ENCODE assay signal across 8 mouse cellular contexts in genomic region chr3:96487596-96488289, GRCm38 (mm10). TPM values are rescaled to one million over a fixed set of nuclear protein-coding genes. Genes with fewer than 3 reads are reported as not detected.
DNase-seq lines count a peak whose midpoint lies in the region; ATAC-seq and TF ChIP-seq lines count a peak whose summit lies in the region.

No protein-coding gene starts in this region.

- no peak for ATAC-seq in heart, embryonic 15.5 days (replicated peaks; ENCODE audit: insufficient number of reproducible peaks, insufficient read depth, low FRiP score, low read depth)
- no peak for ATAC-seq in midbrain, embryonic 13.5 days

- TF ChIP-seq CTCF in cortical plate, adult 2 months (IDR thresholded peaks at IDR 0.05; ENCODE audit: extremely low read depth, insufficient read depth, low read length): no peak

- DNase-seq in right cerebral cortex, postnatal 4 days: peak; percentile 36
- no peak for DNase-seq in right cerebral cortex, postnatal 36 days (ENCODE audit: low spot score in 2 of 2)
- DNase-seq in limb, embryonic 10.5 days (ENCODE audit: low spot score): peak; percentile 43
- DNase-seq in testis, postnatal 14 days (ENCODE audit: low spot score): peak; percentile 52
- DNase-seq in urinary bladder, postnatal 14 days (ENCODE audit: low spot score): no peak

- H3K27me3 ChIP-seq in heart, embryonic 15.5 days: no peaks in the 10 kb centered on the region
- peaks cover 8% of the 10 kb centered on the region; the same call in 1 of the 2 replicates for H3K27me3 ChIP-seq in limb, embryonic 10.5 days (ENCODE audit: low read depth, poor library complexity, severe bottlenecking)
- H3K27me3 ChIP-seq in midbrain, embryonic 13.5 days: peaks cover 18% of the 10 kb centered on the region

- H3K4me2 ChIP-seq in heart, embryonic 15.5 days: peak overlapping the region; percentile 67
- H3K4me2 ChIP-seq in midbrain, embryonic 13.5 days (replicated peaks): peak overlapping the region; percentile 57

- peak overlapping the region; percentile 38 for H3K4me3 ChIP-seq in cortical plate, adult 2 months (ENCODE audit: insufficient read depth, low read length)
- peak overlapping the region; percentile 39 for H3K4me3 ChIP-seq in heart, embryonic 15.5 days
- peak overlapping the region; percentile 44 for H3K4me3 ChIP-seq in limb, embryonic 10.5 days
- peak overlapping the region; percentile 40 for H3K4me3 ChIP-seq in midbrain, embryonic 13.5 days (replicated peaks)

- no peaks in the 10 kb centered on the region for H3K36me3 ChIP-seq in heart, embryonic 15.5 days
- H3K36me3 ChIP-seq in limb, embryonic 10.5 days: no peaks in the 10 kb centered on the region
- no peaks in the 10 kb centered on the region for H3K36me3 ChIP-seq in midbrain, embryonic 13.5 days

- no peak for TF ChIP-seq POLR2A in cortical plate, adult 2 months (IDR thresholded peaks at IDR 0.05; ENCODE audit: extremely low read depth, insufficient read depth, low read length)

- peak overlapping the region; percentile 96 for H3K27ac ChIP-seq in cortical plate, adult 2 months (ENCODE audit: insufficient read depth, low read length)
- peak overlapping the region; percentile 91 for H3K27ac ChIP-seq in heart, embryonic 15.5 days
- peak overlapping the region; percentile 70 for H3K27ac ChIP-seq in limb, embryonic 10.5 days
- peak overlapping the region; percentile 86 for H3K27ac ChIP-seq in midbrain, embryonic 13.5 days

- 5% methylated on average over 26 of the region's 26 CpGs for WGBS in heart, embryonic 15.5 days
- 9% methylated on average over 26 of the region's 26 CpGs for WGBS in limb, embryonic 10.5 days
- WGBS in midbrain, embryonic 13.5 days: 5% methylated on average over 25 of the region's 26 CpGs

- H3K9me3 ChIP-seq in heart, embryonic 15.5 days (replicated peaks): no peaks in the 10 kb centered on the region
- H3K9me3 ChIP-seq in limb, embryonic 10.5 days (replicated peaks): no peaks in the 10 kb centered on the region
- no peaks in the 10 kb centered on the region for H3K9me3 ChIP-seq in midbrain, embryonic 13.5 days

- H3K4me1 ChIP-seq in cortical plate, adult 2 months (ENCODE audit: control insufficient read depth, insufficient read depth, low read length): no peaks in the 10 kb centered on the region
- peaks cover 18% of the 10 kb centered on the region for H3K4me1 ChIP-seq in heart, embryonic 15.5 days (replicated peaks)
- peaks cover 15% of the 10 kb centered on the region for H3K4me1 ChIP-seq in limb, embryonic 10.5 days
- H3K4me1 ChIP-seq in midbrain, embryonic 13.5 days (replicated peaks): peaks cover 6% of the 10 kb centered on the region

- H3K9ac ChIP-seq in heart, embryonic 15.5 days: peak overlapping the region; percentile 57
- H3K9ac ChIP-seq in midbrain, embryonic 13.5 days (replicated peaks): peak overlapping the region; percentile 54

RNA-seq across cellular contexts. Expression of gene BC107364, which starts 35.6 kb away (rescaled TPM):
- polyA plus RNA-seq in cortical plate, adult 2 months (2012; rRNA removed): not detected in 2 replicates
- 0.53 and 1.0 TPM in 2 replicates for polyA plus RNA-seq in heart, embryonic 15.5 days (2015; fragmentation: Nextera tagmentation; extraction: Ambion mirVana)
- polyA plus RNA-seq in limb, embryonic 10.5 days (2016; fragmentation: Nextera tagmentation; extraction: Ambion mirVana): 0.14 TPM in 1 of 2 replicates, not detected in the other
- not detected in 2 replicates for polyA plus RNA-seq in midbrain, embryonic 13.5 days (2015; fragmentation: Nextera tagmentation; extraction: Ambion mirVana)

RNA-seq across cellular contexts. Expression of gene Hfe2, which starts 37.2 kb away (rescaled TPM):
- 1.4 and 1.5 TPM in 2 replicates for polyA plus RNA-seq in cortical plate, adult 2 months (2012; rRNA removed)
- polyA plus RNA-seq in heart, embryonic 15.5 days (2015; fragmentation: Nextera tagmentation; extraction: Ambion mirVana): 7.9 and 8.0 TPM in 2 replicates
- polyA plus RNA-seq in limb, embryonic 10.5 days (2016; fragmentation: Nextera tagmentation; extraction: Ambion mirVana): 0.58 and 0.84 TPM in 2 replicates
- 0.62 and 0.76 TPM in 2 replicates for polyA plus RNA-seq in midbrain, embryonic 13.5 days (2015; fragmentation: Nextera tagmentation; extraction: Ambion mirVana)

Comparison
In these comparisons a context has a peak if more than half of its experiments do, and no peak if none do; other contexts are left out.
1. DNase-seq: peak in right cerebral cortex, postnatal 4 days (single experiment), limb, embryonic 10.5 days (single experiment) and testis, postnatal 14 days (single experiment); none in right cerebral cortex, postnatal 36 days (0 of 2) and urinary bladder, postnatal 14 days (single experiment).
2. Peak in every context shown above with its lines, with median percentiles within 50 percentile points of each other: H3K27ac ChIP-seq and H3K4me3 ChIP-seq.